Mouse (Mus musculus): Measurements from ENCODE around the gene Tbc1d22a. TPM values are rescaled to one million over a fixed set of nuclear protein-coding genes. Genes with fewer than 3 reads are reported as not detected.
"Not testable (repeated sequence)": the region's sequence is repeated elsewhere in the genome, so short reads cannot be mapped to it uniquely, and the experiment has no call there.

Gene Tbc1d22a
- total RNA-seq, 2 experiments from 2014 or later = 17.9 to 19.3 TPM

- intact Hi-C loops (cut with DNase I) = no loop called here
- DNase-seq = no peak
Observed at GRCm38 (mm10) chr15:86180427-86180826, 33.8 kb upstream of the Tbc1d22a start.

DNA sequence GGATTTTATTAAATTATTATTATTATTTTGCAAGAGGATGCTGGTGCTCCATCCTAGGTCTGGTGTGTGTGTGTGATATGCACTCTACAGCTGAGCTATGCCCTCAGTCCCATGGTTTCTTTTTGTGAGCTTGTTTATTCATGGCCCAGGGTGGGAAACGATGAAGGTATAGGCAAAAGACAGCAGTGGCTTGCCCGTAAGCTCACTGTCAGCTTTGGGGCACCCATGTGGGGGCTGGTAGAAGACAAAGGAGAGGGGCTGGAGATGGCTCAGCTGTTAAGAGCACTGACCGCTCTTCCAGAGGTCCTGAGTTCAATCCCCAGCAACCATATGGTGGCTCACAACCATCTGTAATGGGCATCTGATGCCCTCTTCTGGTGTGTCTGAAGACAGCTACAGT is 32.9 kb upstream of the Tbc1d22a start:
- DNase-seq; intact Hi-C loops (cut with DNase I): not testable (repeated sequence)

DNA sequence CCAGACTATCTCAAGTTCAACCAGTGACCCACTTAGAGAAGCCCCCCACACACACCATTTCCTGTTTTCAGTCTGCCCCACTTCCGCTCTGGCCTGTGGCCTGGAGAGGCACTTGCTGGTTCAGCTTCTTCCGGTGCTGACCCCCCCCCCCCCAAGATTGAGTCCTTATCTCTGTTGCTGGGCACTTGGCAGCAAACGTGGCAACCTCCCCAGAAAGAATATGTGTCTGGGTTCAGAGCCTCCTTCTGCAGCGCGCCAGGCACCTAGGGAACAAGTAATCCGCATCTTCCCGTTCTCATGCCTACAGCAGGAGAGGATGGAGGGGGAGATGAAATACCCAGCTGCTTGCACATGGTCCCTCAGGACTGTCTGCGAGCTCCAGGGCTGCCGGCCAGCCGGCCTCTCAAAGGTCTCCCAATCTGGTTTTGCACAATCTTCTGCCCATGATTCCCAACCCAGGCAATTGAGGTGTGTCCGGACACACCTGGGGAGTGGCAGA is 32.3 kb upstream of the Tbc1d22a start:
- peak; percentile 27 for DNase-seq
- intact Hi-C loops (cut with DNase I) = no loop called here

DNA sequence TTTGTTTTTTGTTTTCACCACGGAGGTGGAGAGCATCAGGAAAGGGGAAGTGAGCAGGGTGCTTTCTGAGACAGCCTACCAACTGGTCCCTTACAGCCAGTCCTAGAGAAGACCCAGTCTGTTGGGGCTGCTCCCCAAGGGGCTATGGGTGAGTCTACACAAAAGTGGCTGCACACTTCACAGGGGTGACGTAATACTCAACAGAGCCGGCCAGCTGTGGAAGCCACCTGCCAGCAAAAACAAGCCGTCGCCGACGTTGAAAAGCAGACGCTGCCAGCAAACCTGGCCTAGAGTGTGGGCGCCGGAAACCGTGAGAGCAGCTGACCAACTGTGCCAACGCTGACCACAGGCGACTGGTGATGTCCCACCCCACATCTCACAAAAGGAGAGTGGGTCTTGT is 31.6 kb upstream of the Tbc1d22a start:
- intact Hi-C loops (cut with DNase I) = no loop called here

DNA sequence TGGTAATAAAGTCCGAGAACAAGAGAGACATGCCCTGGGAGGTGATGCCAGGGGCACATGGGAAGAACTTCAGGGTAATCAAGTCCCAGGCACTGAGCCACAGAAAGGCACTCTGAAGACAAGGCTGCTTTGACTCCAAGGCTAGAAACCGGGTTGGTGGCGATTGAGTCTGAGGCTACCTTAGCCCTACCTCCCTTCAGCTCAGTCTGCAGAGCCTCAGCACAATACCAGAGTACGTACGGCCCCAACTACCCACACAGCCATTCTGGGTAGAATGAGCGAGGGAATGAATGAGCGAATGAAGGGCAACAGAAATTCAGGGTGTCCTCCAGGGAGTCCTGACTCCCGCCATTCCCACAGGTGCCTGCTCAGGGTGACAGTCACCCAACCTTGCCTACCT is 30.8 kb upstream of the Tbc1d22a start:
- intact Hi-C loops (cut with DNase I) = no loop called here

More for the DNA sequence above, 31.6 kb upstream of the Tbc1d22a start:
- DNase-seq = no peak

GRCm38 (mm10) chr15:86184071-86184470 is 30.2 kb upstream of the Tbc1d22a start:
- no peak for DNase-seq
- intact Hi-C loops (cut with DNase I) = no loop called here

More for the DNA sequence above, 30.8 kb upstream of the Tbc1d22a start:
- no peak for DNase-seq

DNA sequence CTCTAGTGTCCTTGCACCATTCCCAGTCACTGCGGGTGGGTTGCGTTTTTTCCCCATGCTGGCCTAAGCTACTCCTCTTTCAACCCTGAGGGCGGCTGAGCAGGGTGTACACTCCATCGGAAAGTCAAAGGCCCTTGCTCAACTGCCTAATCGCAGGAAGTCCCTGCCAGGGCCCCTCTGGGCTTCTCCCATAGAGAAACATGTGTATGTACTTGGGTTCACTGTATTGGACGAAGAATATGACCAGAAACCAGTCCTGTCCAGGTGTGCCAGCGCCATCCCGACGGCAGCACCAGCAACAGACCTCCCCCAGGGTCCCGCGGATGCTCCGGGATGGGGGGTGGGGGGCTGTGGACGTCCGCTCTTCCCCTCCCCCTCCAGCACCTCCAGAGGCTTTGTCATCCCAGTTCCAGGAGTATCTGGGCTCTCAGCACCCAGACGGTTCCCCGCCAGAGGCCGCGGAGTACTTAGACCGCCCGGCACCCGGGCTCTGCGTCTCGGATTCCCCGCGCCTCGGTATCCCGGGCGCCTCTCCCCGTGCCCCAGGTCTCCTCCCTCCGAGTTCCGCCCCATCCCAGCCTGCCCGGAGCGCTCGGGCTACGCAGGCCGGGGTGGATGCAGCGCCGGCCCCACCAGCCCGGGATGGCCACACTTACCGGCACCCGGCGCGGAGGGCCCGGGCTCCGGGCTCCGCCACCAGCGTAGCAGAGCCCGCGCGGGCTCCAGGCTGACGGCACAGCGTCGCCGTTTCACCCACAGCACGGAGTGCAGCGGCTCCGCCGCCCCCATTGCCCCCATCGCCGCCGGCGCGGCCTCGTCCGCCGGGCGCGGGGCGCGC is 29.2 kb upstream of the Tbc1d22a start:
- intact Hi-C loops (cut with DNase I) = no loop called here
- peak; percentile 35 for DNase-seq

GRCm38 (mm10) chr15:86185689-86186569 is 28.3 kb upstream of the Tbc1d22a start, which contains the start of gene Cerk:
TSS of gene Cerk (minus strand) at chr15:86186141.
- intact Hi-C loops (cut with DNase I) = no loop called here
- peak; percentile 61 for DNase-seq

GRCm38 (mm10) chr15:86186686-86187085 is 27.6 kb upstream of the Tbc1d22a start:
- intact Hi-C loops (cut with DNase I) = no loop called here
- no peak for DNase-seq

- intact Hi-C loops (cut with DNase I) = no loop called here
- peak; percentile 77 for DNase-seq
Observed at GRCm38 (mm10) chr15:86188186-86188585, 26.1 kb upstream of the Tbc1d22a start.

GRCm38 (mm10) chr15:86188746-86189470 is 25.4 kb upstream of the Tbc1d22a start:
- intact Hi-C loops (cut with DNase I) = no loop called here
- DNase-seq = peak; percentile 73

DNA sequence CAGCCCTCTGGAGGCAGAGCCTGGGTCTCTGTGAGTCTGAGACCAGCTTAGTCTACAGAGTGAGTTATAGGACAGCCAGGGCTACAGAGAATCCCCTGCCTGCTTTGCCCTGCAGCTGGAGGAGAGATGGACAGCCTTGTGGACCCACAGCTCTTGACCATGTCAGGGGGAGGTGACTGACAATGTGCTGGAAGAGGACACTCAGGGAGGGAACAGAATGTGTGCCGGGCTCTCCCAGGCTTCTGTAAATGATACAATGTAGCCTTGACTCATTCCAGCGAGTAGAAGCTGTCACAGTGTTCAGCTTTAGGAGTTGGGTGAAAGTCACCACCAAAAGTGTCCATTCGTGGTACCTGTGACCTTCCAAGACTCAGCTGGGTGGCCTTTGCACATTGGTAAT is 23.9 kb upstream of the Tbc1d22a start:
- DNase-seq = no peak
- intact Hi-C loops (cut with DNase I) = no loop called here

DNA sequence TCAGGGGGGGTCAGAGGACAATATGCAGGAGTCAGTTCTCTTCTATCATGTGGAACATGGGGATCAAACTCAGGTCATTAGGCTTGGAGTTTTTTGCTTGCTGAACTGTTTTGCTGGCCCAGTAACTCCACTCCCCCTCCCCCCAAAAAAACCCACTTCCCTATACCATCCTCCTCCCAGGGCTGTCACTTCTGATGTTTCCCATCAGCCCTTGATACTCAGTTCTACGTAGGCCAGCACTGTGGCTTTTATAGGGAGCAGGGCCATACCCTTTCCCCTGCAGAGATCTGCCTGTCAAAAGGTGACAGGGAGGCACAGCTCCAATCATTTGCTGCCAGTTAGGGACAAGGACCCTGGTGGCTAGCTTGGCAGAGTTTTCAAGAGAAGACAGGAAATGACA is 22.8 kb upstream of the Tbc1d22a start:
- intact Hi-C loops (cut with DNase I) = no loop called here
- DNase-seq = no peak

DNA sequence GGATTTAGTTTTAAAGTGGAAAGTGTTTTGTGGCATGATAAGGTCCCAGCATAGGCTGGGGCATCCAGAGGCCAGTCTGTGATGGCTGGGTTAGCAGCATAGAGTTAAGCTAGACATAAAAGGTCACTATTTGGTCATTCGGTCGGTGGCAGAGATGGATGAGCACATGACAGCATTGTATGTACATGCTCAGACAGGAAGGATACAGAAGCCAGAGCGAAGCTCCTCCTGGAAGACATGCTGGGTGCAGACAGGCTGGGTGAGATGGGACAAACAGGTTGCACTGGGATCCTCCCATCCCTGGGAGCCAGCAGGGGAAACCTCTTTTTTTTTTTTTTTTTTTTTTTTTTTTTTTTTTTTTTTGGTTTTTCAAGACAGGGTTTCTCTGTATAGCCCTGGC is 22.3 kb upstream of the Tbc1d22a start:
- DNase-seq = no peak
- intact Hi-C loops (cut with DNase I) = no loop called here

- intact Hi-C loops (cut with DNase I); DNase-seq: not testable (repeated sequence)
Observed at GRCm38 (mm10) chr15:86194676-86195453, 19.4 kb upstream of the Tbc1d22a start.

DNA sequence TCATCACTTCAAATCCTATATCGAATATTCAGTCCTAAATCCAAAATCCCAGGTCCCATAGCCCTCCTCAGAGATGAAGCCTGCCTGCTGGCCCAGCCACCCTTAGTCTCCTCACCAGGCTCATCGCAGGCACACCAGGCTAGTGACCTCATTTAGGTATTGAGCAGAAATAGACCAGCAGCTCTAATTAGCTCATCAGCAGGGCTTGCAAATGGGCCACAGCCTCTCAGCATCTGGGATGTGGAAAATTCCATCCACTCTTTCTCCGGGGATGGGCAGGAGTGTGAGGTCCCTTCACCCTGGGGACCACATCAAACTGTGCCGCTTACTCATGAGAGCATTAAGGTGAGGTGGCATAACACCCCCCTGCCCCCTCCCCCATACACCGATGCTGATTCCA is 15.2 kb upstream of the Tbc1d22a start:
- no peak for DNase-seq
- intact Hi-C loops (cut with DNase I) = no loop called here

DNA sequence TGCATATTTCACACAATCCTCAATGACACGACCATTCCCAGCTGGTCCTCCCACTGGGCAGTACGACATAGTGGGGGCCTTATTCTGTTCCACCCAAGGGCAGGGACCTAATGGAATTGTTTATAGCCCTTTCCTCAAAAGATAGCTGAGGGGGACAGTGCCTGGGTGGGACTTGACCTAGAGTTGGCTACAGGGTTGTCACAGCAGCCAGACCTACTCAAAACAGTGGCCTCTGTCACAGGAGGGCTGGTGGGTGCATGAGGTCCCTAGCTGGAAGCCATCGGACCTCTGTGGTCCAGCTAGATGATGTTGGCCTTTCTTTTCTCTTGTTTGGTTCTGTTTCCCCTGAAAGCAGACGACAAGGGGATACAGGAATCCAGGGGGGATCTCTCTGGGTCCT is 14.8 kb upstream of the Tbc1d22a start:
- intact Hi-C loops (cut with DNase I) = no loop called here
- no peak for DNase-seq

- intact Hi-C loops (cut with DNase I) = no loop called here
- DNase-seq = no peak
Observed at GRCm38 (mm10) chr15:86200169-86200568, 14.1 kb upstream of the Tbc1d22a start.

DNA sequence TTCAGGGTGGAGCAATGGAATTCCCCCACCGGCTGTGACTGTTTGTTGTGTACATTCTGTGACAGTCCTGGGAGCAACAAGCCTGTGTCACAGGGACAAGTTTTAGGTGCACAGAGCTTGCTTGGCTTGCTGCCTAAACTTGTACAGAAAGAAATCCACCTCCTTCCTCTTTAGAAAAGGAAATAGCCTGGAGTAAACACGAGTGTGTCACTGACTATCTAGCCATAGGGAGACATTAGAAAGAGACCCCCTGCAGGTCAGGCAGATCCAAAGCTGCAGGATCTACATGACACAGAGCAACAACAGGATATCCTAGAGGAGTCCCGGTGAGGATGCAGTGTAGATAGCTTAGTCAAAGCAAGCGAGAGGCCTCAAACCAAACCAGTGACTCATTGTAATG is 13.2 kb upstream of the Tbc1d22a start:
- DNase-seq = no peak
- intact Hi-C loops (cut with DNase I) = no loop called here

Measured in left cerebral cortex, postnatal 4 days (tissue).